Mouse (Mus musculus): ENCODE measurements around the gene Dpp4. TPM values are rescaled to one million over a fixed set of nuclear protein-coding genes. Genes with fewer than 3 reads are reported as not detected.
A peak's percentile ranks its signal among the peaks of the same experiment; 100 is the strongest.

Gene Dpp4
- polyA plus RNA-seq (2012; rRNA removed), result 1.1 and 1.6 TPM in 2 replicates

DNA sequence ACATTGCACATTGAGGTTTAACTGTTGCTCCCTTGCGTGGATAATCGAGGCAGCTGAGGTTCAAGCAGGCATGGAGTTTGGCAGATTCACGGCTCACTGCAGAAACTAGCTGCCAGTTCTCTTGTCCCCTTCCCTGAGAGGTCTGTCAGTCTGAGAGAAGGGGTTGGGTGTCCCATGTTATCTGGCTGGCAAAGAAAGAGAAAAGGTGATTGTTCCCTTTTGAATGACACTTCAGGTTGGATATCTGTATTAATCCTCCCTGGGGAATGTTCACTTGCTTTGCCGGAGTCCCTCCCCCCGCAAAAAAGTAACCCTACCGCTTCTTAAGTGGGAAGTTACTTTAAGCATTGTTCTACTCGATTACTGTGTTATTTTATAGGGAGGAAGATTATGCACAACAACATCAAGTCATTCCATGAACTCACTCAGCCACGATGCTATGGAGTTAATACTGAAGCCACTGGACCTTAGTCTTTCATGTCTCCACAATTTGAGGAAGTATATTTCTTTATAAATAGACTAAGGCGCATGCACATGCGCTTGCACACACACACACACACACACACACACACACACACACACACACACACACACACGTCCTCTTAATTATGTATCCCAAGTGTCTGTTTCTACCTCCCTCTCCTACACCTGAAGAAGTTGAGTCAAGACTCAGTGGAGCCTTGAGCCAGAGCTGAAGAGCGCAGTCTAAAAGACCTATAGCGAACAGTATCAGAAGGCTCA is at the start of gene Dpp4:
Gene Dpp4 (minus strand): TSS at position 151 of the 741 bp plus-strand sequence.
- TF ChIP-seq CTCF (IDR thresholded peaks at IDR 0.05; ENCODE audit: borderline replicate concordance, extremely low read depth, insufficient read depth, insufficient read length), result no peak
- no peak for TF ChIP-seq POLR2A (IDR thresholded peaks at IDR 0.05; ENCODE audit: borderline replicate concordance, extremely low read depth, insufficient read depth, insufficient read length, poor library complexity, severe bottlenecking)
- no peak for DNase-seq (ENCODE audit: low read depth)

DNA sequence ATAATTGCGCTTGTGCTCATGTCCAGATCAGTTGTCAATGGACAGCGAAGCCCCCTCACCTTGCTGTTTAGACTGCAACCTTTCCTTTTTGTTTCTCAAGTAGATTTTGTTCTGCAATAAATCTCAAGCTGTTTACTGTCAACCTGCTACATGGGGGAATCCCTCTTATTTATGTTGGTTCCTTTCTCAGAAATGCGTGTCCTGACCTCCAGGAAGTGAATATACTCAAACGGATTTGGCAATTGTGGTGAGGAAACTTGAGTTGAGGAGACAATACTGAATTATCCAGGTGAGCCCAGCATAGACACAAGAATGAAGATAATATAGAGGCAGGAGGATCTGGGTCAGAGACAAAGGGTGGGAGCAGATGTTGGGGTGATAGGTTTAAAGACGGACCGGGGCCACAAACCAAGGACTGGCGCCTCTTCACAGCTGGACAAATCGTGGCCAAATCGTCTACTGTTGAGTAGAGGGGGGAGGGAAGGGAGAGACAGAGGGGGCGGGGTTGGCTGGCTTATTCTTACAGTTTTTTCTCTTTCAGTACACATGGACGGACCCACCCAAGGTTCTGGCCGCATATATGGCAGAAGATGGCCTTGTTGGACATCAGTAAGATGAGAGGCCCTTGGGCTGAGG is 48.9 kb upstream of the Dpp4 start:
- no peak for DNase-seq (ENCODE audit: low read depth)
- no peak for TF ChIP-seq CTCF (IDR thresholded peaks at IDR 0.05; ENCODE audit: borderline replicate concordance, extremely low read depth, insufficient read depth, insufficient read length)
- no peak for TF ChIP-seq POLR2A (IDR thresholded peaks at IDR 0.05; ENCODE audit: borderline replicate concordance, extremely low read depth, insufficient read depth, insufficient read length, poor library complexity, severe bottlenecking)

DNA sequence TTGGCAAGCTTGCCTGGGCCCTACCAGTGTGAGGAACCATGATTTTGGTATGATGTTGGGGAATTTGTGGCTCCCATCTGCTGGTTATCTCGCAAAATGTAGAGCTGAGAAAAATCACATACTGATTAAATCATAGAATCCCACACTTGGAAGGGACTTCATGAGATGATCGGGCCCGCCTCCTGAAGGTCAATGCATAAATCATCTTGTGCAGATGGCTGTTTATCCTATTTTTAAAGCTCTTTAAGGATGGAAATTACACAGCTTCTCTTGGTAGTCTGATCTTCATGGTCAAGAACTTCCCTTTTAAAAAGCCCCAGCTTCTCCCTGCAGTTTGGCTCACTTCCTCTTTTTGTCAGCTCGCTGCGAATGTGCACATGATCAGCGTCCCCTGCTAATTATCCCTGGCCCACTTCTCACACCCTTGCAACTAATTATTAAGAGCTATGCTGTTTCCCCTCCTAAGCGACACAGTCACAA is 48.2 kb upstream of the Dpp4 start:
- DNase-seq (ENCODE audit: low read depth), result peak; percentile 80
- no peak for TF ChIP-seq CTCF (IDR thresholded peaks at IDR 0.05; ENCODE audit: borderline replicate concordance, extremely low read depth, insufficient read depth, insufficient read length)
- no peak for TF ChIP-seq POLR2A (IDR thresholded peaks at IDR 0.05; ENCODE audit: borderline replicate concordance, extremely low read depth, insufficient read depth, insufficient read length, poor library complexity, severe bottlenecking)

DNA sequence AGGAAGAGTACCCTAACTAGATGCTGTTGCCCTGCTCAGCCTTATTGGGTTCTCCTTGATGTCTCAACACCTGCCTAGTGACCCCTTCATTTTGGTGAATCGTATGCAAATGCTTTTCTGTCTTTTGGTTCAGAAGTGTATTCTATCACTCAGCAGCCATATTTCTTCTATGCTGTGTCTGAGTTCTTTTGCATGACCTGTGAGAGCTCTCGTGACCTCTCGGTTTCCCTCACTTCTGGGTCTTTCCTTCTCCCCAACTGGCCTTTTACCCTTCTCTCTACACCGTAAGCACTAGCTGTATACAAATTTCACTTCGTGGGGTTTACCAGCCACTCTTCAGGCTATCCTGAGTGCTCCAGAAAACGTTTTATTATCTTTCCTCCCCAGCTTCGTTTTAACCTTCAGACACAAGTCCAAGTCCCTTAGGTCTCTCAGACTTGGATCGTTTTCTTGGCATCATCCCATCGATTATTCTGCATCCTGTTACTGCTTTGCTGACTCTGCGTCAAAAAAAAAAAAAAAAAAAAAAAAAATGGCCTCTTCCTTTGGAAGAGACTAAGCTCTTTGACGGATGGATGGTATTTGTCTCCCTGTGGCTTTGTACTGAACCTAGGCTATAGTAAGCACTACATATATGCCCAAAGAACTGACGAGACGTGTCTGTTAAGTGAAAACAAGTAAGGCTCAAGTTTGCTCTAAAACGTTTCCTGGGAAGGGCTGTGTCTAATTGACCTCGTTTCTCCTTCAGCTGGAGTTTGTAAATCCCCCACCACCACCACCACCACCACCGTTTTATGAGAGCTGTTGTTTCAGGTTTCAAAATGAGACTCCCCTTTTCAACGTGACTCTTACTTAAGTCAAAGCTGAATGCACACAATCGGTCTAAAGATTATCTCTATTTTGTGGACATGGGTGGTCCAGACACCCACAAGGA is 47.5 kb upstream of the Dpp4 start:
- peak; percentile 23 for DNase-seq (ENCODE audit: low read depth)
- TF ChIP-seq POLR2A (IDR thresholded peaks at IDR 0.05; ENCODE audit: borderline replicate concordance, extremely low read depth, insufficient read depth, insufficient read length, poor library complexity, severe bottlenecking) (no peak), CTCF (IDR thresholded peaks at IDR 0.05; ENCODE audit: borderline replicate concordance, extremely low read depth, insufficient read depth, insufficient read length) (no peak)

DNA sequence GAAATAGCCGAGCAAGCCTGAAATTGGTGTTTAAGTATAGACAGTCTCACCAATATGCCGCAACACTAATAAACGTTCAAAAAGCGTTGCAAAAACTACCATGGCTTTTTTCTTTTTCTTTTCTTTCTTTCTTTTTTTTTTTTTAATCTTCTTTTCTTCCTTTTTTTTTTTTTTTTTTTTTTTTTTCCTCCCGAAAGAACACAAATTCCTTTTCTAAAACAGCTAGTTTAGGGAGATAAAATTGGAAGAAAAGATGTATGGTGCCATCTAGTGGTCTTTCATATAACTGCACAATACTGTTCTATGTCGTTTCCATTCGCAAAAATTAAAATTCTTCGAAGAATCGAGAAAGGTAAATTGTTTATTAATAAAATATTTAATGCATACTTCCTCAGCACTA is 46.0 kb upstream of the Dpp4 start:
- DNase-seq (ENCODE audit: low read depth), result peak; percentile 75
- TF ChIP-seq POLR2A (IDR thresholded peaks at IDR 0.05; ENCODE audit: borderline replicate concordance, extremely low read depth, insufficient read depth, insufficient read length, poor library complexity, severe bottlenecking) (no peak), CTCF (IDR thresholded peaks at IDR 0.05; ENCODE audit: borderline replicate concordance, extremely low read depth, insufficient read depth, insufficient read length) (peak; percentile 21; the same call in 1 of the 2 replicates)

DNA sequence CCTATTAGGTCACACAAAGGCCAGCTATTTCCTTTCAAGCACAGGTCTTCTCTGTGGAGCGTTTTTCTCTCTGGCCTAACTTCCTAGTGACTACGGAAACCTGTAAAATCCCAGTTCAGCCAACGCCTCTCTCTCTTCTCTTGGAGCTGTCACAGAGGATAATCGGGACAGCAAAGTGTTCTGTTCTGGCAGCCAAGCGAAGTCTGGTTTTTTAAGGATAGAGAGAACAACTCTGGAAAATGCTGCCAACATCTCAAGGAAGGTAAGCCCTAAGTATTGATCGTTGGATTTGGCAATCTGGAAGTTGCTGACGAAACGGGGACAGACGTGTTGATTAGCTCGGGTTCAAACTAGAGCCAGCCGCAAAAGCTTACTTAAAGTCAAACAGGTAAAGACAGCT is 43.0 kb upstream of the Dpp4 start:
- TF ChIP-seq CTCF (IDR thresholded peaks at IDR 0.05; ENCODE audit: borderline replicate concordance, extremely low read depth, insufficient read depth, insufficient read length) (no peak), POLR2A (IDR thresholded peaks at IDR 0.05; ENCODE audit: borderline replicate concordance, extremely low read depth, insufficient read depth, insufficient read length, poor library complexity, severe bottlenecking) (no peak)
- DNase-seq (ENCODE audit: low read depth), result no peak

DNA sequence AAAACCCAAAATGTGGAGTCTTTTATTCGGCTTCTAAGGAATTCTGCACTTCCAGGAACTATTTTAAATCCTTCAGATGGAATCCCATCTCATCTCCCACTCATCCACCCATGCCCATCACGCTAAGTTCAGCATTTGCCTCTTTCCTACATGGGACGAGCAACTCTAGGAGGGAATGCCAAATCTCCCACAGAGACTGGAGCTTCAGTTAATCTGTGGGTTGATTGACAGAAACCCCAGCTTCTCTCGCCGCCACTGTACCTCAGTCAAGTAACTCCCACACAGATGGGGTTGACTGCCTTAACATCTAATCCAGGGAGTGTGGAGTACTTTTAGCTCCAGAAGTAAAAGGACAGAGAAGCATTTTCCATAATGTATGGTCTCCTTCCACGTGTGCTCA is 42.0 kb upstream of the Dpp4 start:
- TF ChIP-seq CTCF (IDR thresholded peaks at IDR 0.05; ENCODE audit: borderline replicate concordance, extremely low read depth, insufficient read depth, insufficient read length), result no peak
- TF ChIP-seq POLR2A (IDR thresholded peaks at IDR 0.05; ENCODE audit: borderline replicate concordance, extremely low read depth, insufficient read depth, insufficient read length, poor library complexity, severe bottlenecking), result no peak
- DNase-seq (ENCODE audit: low read depth), result no peak

DNA sequence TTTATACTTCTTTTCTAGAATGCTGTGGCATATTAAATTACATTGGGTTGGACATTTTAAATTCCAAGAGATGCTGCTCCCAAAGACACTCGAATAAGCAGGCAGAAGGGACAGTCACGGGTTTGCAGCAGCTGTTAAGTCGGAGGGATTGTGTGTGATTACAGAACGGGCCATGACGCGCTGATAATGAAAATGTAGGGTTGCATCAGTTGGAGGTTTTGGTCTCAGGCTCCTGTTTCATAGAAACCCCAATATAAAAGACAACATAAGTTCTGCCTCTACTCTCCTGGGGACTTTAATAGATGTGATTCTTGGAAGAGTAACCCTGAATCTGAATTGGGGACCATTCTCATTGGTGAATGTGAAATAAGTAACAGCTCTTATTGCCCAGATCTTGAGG is 38.3 kb upstream of the Dpp4 start:
- TF ChIP-seq CTCF (IDR thresholded peaks at IDR 0.05; ENCODE audit: borderline replicate concordance, extremely low read depth, insufficient read depth, insufficient read length) (no peak), POLR2A (IDR thresholded peaks at IDR 0.05; ENCODE audit: borderline replicate concordance, extremely low read depth, insufficient read depth, insufficient read length, poor library complexity, severe bottlenecking) (no peak)
- DNase-seq (ENCODE audit: low read depth), result no peak

DNA sequence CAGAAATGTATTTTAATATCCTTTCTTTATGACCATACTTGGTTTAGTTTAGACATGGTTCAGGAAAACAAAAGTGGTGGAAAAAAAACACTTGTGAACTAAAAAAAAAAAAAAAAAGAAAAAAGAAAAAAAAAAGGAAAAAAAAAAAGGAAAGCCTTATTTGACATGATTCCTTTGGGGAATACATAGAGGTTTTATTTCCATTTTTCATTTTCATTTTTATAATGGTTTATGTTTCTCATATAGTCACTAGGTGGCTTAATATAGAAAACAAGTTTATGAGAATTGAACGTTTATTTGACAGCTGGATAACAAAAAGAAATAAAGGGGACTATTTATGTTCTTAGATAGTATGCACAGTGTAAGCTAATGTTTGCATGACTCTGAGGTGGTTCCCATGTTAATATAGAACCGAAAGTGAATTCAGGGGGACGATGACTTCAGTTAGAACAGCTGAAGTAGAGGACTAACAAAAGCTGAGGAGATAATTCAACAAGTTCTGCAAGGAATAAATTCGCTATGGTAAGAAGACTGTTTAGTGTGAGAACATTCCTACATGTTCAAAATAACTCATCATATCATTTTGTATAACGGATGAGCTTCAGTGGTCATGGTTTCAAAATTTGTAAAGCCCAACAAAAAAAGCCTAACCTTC is 37.8 kb upstream of the Dpp4 start:
- no peak for TF ChIP-seq POLR2A (IDR thresholded peaks at IDR 0.05; ENCODE audit: borderline replicate concordance, extremely low read depth, insufficient read depth, insufficient read length, poor library complexity, severe bottlenecking)
- no peak for TF ChIP-seq CTCF (IDR thresholded peaks at IDR 0.05; ENCODE audit: borderline replicate concordance, extremely low read depth, insufficient read depth, insufficient read length)
- DNase-seq (ENCODE audit: low read depth), result no peak

DNA sequence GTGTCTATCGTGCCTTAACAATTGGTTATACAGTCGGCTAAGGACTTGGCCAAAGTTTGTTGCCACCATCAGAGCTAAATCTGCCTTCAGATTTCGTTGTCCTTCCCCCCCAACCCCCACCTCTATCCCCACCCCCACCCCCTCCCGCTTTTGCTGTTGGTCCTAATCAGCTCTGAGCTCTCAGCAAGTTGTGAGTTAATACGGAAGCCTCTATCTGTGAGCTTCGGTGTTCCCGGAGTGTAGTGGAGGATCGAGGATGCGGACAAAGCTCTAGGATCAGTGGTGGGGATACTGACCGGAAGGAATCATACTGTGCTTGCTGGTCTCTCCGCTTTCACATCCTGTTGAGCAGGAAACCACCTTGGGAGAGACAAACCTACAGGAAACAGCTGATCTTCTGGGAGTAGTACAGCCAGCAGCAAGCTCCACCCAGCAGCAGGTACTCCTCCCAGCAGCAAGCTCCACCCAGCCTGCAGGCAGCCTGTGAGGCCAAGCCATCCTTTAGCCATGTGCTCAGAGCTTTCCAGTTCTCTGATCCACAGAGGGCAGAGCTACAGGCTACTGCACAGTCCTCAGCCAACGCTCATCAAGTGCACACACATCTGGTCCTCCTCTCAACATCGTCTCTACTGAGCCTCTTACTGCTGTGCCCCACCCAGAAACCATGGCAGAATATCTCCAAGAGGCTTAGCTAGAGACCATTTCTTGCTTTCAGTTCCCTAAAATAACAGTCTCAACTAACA is 28.9 kb upstream of the Dpp4 start:
- TF ChIP-seq POLR2A (IDR thresholded peaks at IDR 0.05; ENCODE audit: borderline replicate concordance, extremely low read depth, insufficient read depth, insufficient read length, poor library complexity, severe bottlenecking), result no peak
- no peak for TF ChIP-seq CTCF (IDR thresholded peaks at IDR 0.05; ENCODE audit: borderline replicate concordance, extremely low read depth, insufficient read depth, insufficient read length)
- no peak for DNase-seq (ENCODE audit: low read depth)

Measured in brain, embryonic 14.5 days (tissue).